Comparison of ENCODE assay signal across 8 mouse cellular contexts in genomic region chr9:106464751-106465541, GRCm38 (mm10). TPM values are rescaled to one million over a fixed set of nuclear protein-coding genes. Genes with fewer than 3 reads are reported as not detected.
DNase-seq lines count a peak whose midpoint lies in the region; ATAC-seq and TF ChIP-seq lines count a peak whose summit lies in the region.

No protein-coding gene starts in this region.

- 0 out of 2 replicates have a peak, but pooled peaks cover under 1% of the 10 kb centered on the region for H3K79me2 ChIP-seq in heart, adult 2 months (replicated peaks; ENCODE audit: control insufficient read depth, insufficient read depth, low read length)

- H3K4me2 ChIP-seq in forebrain, embryonic 13.5 days: peak overlapping the region; percentile 95
- peak overlapping the region; percentile 91 for H3K4me2 ChIP-seq in hindbrain, embryonic 15.5 days
- peak overlapping the region; percentile 79 for H3K4me2 ChIP-seq in midbrain, embryonic 11.5 days
- H3K4me2 ChIP-seq in stomach, embryonic 14.5 days (replicated peaks; ENCODE audit: low read depth, low read length): peak overlapping the region; percentile 98

- no peaks in the 10 kb centered on the region for H3K27me3 ChIP-seq in heart, adult 2 months (ENCODE audit: control insufficient read depth, insufficient read depth, low read length)
- H3K27me3 ChIP-seq in forebrain, embryonic 13.5 days: no peaks in the 10 kb centered on the region; the same call in 1 of the 2 replicates
- H3K27me3 ChIP-seq in hindbrain, embryonic 15.5 days: no peaks in the 10 kb centered on the region
- peaks cover 7% of the 10 kb centered on the region for H3K27me3 ChIP-seq in midbrain, embryonic 11.5 days (ENCODE audit: control insufficient read depth, insufficient read depth, low read length)
- H3K27me3 ChIP-seq in stomach, embryonic 14.5 days (ENCODE audit: control insufficient read depth, insufficient read depth, low read length): no peaks in the 10 kb centered on the region

- intact Hi-C loops in heart, adult 2 months (cut with DNase I): no loop called here
- intact Hi-C loops in heart, postnatal 25 days (cut with DNase I): no loop called here
- intact Hi-C loops in left cerebral cortex, postnatal 36 days (cut with DNase I): no loop called here

- WGBS in heart, adult 2 months: 4% methylated on average over 99 of the region's 99 CpGs
- 2% methylated on average over 99 of the region's 99 CpGs for WGBS in forebrain, embryonic 13.5 days
- 2% methylated on average over 86 of the region's 99 CpGs for WGBS in hindbrain, embryonic 15.5 days
- WGBS in midbrain, embryonic 11.5 days: 1% methylated on average over 98 of the region's 99 CpGs
- 2% methylated on average over 92 of the region's 99 CpGs for WGBS in stomach, embryonic 14.5 days

- peak overlapping the region; percentile 49 for H3K27ac ChIP-seq in heart, adult 2 months
- peak overlapping the region; percentile 70 for H3K27ac ChIP-seq in forebrain, embryonic 13.5 days
- peak overlapping the region; percentile 90 for H3K27ac ChIP-seq in hindbrain, embryonic 15.5 days (replicated peaks)
- peak overlapping the region; percentile 59 for H3K27ac ChIP-seq in midbrain, embryonic 11.5 days (ENCODE audit: low read depth, low read length)
- H3K27ac ChIP-seq in stomach, embryonic 14.5 days (ENCODE audit: low read length): no peak overlapping the region

- TF ChIP-seq POLR2A in heart, adult 2 months (IDR thresholded peaks at IDR 0.05; ENCODE audit: insufficient read depth, low read depth, low read length): no peak

- no peak for TF ChIP-seq CTCF in heart, adult 2 months (IDR thresholded peaks at IDR 0.05)

- peak; percentile 63 for ATAC-seq in cerebellum, adult (ENCODE audit: insufficient number of reproducible peaks, low FRiP score, low TSS enrichment)
- ATAC-seq in forebrain, embryonic 13.5 days: peak; percentile 81
- ATAC-seq in hindbrain, embryonic 15.5 days (ENCODE audit: low FRiP score, low read depth): peak; percentile 78
- peak; percentile 86 for ATAC-seq in midbrain, embryonic 11.5 days (ENCODE audit: low FRiP score)
- peak; percentile 65; the same call in 1 of the 2 replicates for ATAC-seq in stomach, embryonic 14.5 days (ENCODE audit: insufficient number of reproducible peaks, insufficient read depth, low FRiP score, low read depth)

- H3K9me3 ChIP-seq in forebrain, embryonic 13.5 days (replicated peaks): no peaks in the 10 kb centered on the region
- H3K9me3 ChIP-seq in hindbrain, embryonic 15.5 days: no peaks in the 10 kb centered on the region
- H3K9me3 ChIP-seq in midbrain, embryonic 11.5 days (ENCODE audit: control insufficient read depth, low read length): no peaks in the 10 kb centered on the region
- H3K9me3 ChIP-seq in stomach, embryonic 14.5 days (ENCODE audit: control insufficient read depth, low read depth, low read length): no peaks in the 10 kb centered on the region

- H3K4me1 ChIP-seq in heart, adult 2 months (ENCODE audit: control insufficient read depth, insufficient read depth, low read length): no peaks in the 10 kb centered on the region
- H3K4me1 ChIP-seq in forebrain, embryonic 13.5 days: peaks cover 36% of the 10 kb centered on the region
- H3K4me1 ChIP-seq in hindbrain, embryonic 15.5 days (replicated peaks): peaks cover 23% of the 10 kb centered on the region
- peaks cover 13% of the 10 kb centered on the region for H3K4me1 ChIP-seq in midbrain, embryonic 11.5 days (ENCODE audit: control insufficient read depth, insufficient read depth, low read length)
- peaks cover 5% of the 10 kb centered on the region; the same call in 1 of the 2 replicates for H3K4me1 ChIP-seq in stomach, embryonic 14.5 days (ENCODE audit: control insufficient read depth, insufficient read depth, low read length)

- peak overlapping the region; percentile 70 for H3K9ac ChIP-seq in heart, adult 2 months (ENCODE audit: low read depth, low read length)
- peak overlapping the region; percentile 79 for H3K9ac ChIP-seq in forebrain, embryonic 13.5 days
- H3K9ac ChIP-seq in hindbrain, embryonic 15.5 days: peak overlapping the region; percentile 73
- H3K9ac ChIP-seq in midbrain, embryonic 11.5 days (ENCODE audit: low read length): peak overlapping the region; percentile 70
- peak overlapping the region; percentile 55 for H3K9ac ChIP-seq in stomach, embryonic 14.5 days (replicated peaks; ENCODE audit: low read depth, low read length)

- DNase-seq in heart, adult 2 months: peak; percentile 75 to 78
- DNase-seq in heart, postnatal 25 days (ENCODE audit: low spot score): no peak
- DNase-seq in left cerebral cortex, postnatal 36 days (ENCODE audit: low spot score in 2 of 2): peak; percentile 79 to 83
- peak; percentile 96 for DNase-seq in midbrain, embryonic 11.5 days (ENCODE audit: low spot score, missing footprints)

- H3K36me3 ChIP-seq in heart, adult 2 months (ENCODE audit: control insufficient read depth, insufficient read depth, low read length): no peaks in the 10 kb centered on the region
- H3K36me3 ChIP-seq in forebrain, embryonic 13.5 days (ENCODE audit: poor library complexity, severe bottlenecking): peaks cover 46% of the 10 kb centered on the region
- peaks cover 28% of the 10 kb centered on the region for H3K36me3 ChIP-seq in hindbrain, embryonic 15.5 days
- peaks cover 21% of the 10 kb centered on the region for H3K36me3 ChIP-seq in midbrain, embryonic 11.5 days (ENCODE audit: control insufficient read depth, insufficient read depth, low read length)
- peaks cover 20% of the 10 kb centered on the region for H3K36me3 ChIP-seq in stomach, embryonic 14.5 days (ENCODE audit: control insufficient read depth, insufficient read depth, low read length)

- H3K4me3 ChIP-seq in heart, adult 2 months: peak overlapping the region; percentile 61
- H3K4me3 ChIP-seq in forebrain, embryonic 13.5 days: peak overlapping the region; percentile 50
- H3K4me3 ChIP-seq in hindbrain, embryonic 15.5 days: peak overlapping the region; percentile 49
- H3K4me3 ChIP-seq in midbrain, embryonic 11.5 days (ENCODE audit: low read depth, low read length): peak overlapping the region; percentile 38
- peak overlapping the region; percentile 53 for H3K4me3 ChIP-seq in stomach, embryonic 14.5 days (ENCODE audit: low read depth, low read length)

- no peak for TF ChIP-seq EP300 in heart, adult 2 months (IDR thresholded peaks at IDR 0.05; ENCODE audit: insufficient read depth, low read depth, low read length)

RNA-seq across cellular contexts. Expression of gene Gpr62, which starts 0.8 kb away (rescaled TPM):
- total RNA-seq in heart, adult 2 months (2021): not detected
- 0.12 TPM in 1 of 2 replicates, not detected in the other for polyA plus RNA-seq in heart, adult 2 months (2012; rRNA removed)
- total RNA-seq in heart, postnatal 25 days (2021): not detected
- polyA plus RNA-seq in forebrain, embryonic 13.5 days (2015; fragmentation: Nextera tagmentation; extraction: Ambion mirVana): 0.37 and 0.45 TPM in 2 replicates
- polyA plus RNA-seq in hindbrain, embryonic 15.5 days (2015; fragmentation: Nextera tagmentation; extraction: Ambion mirVana): 1.4 TPM in 2 replicates
- total RNA-seq in left cerebral cortex, postnatal 36 days (2021): 10 to 100 TPM in 1 of 2 experiments, 1 to 10 TPM in 1; 7.8 to 13.7 TPM
- 0.12 and 0.23 TPM in 2 replicates for polyA plus RNA-seq in midbrain, embryonic 11.5 days (2014; fragmentation: Nextera tagmentation; extraction: Ambion mirVana)
- polyA plus RNA-seq in stomach, embryonic 14.5 days (2014; fragmentation: Nextera tagmentation; extraction: Ambion mirVana): 0.50 and 0.68 TPM in 2 replicates

RNA-seq across cellular contexts. Expression of gene Rrp9, which starts 10.8 kb away (rescaled TPM):
- 10 to 100 TPM; 18.9 to 23.4 TPM for total RNA-seq in heart, adult 2 months (2021)
- 21.0 and 22.3 TPM in 2 replicates for polyA plus RNA-seq in heart, adult 2 months (2012; rRNA removed)
- total RNA-seq in heart, postnatal 25 days (2021): 10 to 100 TPM; 19.7 to 23.5 TPM
- polyA plus RNA-seq in forebrain, embryonic 13.5 days (2015; fragmentation: Nextera tagmentation; extraction: Ambion mirVana): 52.8 and 58.5 TPM in 2 replicates
- 45.7 and 45.9 TPM in 2 replicates for polyA plus RNA-seq in hindbrain, embryonic 15.5 days (2015; fragmentation: Nextera tagmentation; extraction: Ambion mirVana)
- 10 to 100 TPM; 28.4 to 31.2 TPM for total RNA-seq in left cerebral cortex, postnatal 36 days (2021)
- 38.2 and 44.4 TPM in 2 replicates for polyA plus RNA-seq in midbrain, embryonic 11.5 days (2014; fragmentation: Nextera tagmentation; extraction: Ambion mirVana)
- 37.4 and 37.8 TPM in 2 replicates for polyA plus RNA-seq in stomach, embryonic 14.5 days (2014; fragmentation: Nextera tagmentation; extraction: Ambion mirVana)

RNA-seq across cellular contexts. Expression of gene Parp3, which starts 11.8 kb away (rescaled TPM):
- total RNA-seq in heart, adult 2 months (2021): 10 to 100 TPM; 29.4 to 31.2 TPM
- 35.1 and 46.7 TPM in 2 replicates for polyA plus RNA-seq in heart, adult 2 months (2012; rRNA removed)
- 10 to 100 TPM; 30.1 to 33.5 TPM for total RNA-seq in heart, postnatal 25 days (2021)
- 0.23 and 0.70 TPM in 2 replicates for polyA plus RNA-seq in forebrain, embryonic 13.5 days (2015; fragmentation: Nextera tagmentation; extraction: Ambion mirVana)
- 0.77 and 0.89 TPM in 2 replicates for polyA plus RNA-seq in hindbrain, embryonic 15.5 days (2015; fragmentation: Nextera tagmentation; extraction: Ambion mirVana)
- 1 to 10 TPM; 4.0 to 5.2 TPM for total RNA-seq in left cerebral cortex, postnatal 36 days (2021)
- 1.1 and 1.2 TPM in 2 replicates for polyA plus RNA-seq in midbrain, embryonic 11.5 days (2014; fragmentation: Nextera tagmentation; extraction: Ambion mirVana)
- 2.4 and 3.1 TPM in 2 replicates for polyA plus RNA-seq in stomach, embryonic 14.5 days (2014; fragmentation: Nextera tagmentation; extraction: Ambion mirVana)

RNA-seq across cellular contexts. Expression of gene Pcbp4, which starts 11.9 kb away (rescaled TPM):
- 10 to 100 TPM; 70.0 to 74.6 TPM for total RNA-seq in heart, adult 2 months (2021)
- polyA plus RNA-seq in heart, adult 2 months (2012; rRNA removed): 92.8 and 95.8 TPM in 2 replicates
- total RNA-seq in heart, postnatal 25 days (2021): 10 to 100 TPM; 70.7 to 81.8 TPM
- polyA plus RNA-seq in forebrain, embryonic 13.5 days (2015; fragmentation: Nextera tagmentation; extraction: Ambion mirVana): 243 and 274 TPM in 2 replicates
- 246 and 264 TPM in 2 replicates for polyA plus RNA-seq in hindbrain, embryonic 15.5 days (2015; fragmentation: Nextera tagmentation; extraction: Ambion mirVana)
- 100 to 1,000 TPM; 181 to 197 TPM for total RNA-seq in left cerebral cortex, postnatal 36 days (2021)
- 219 and 256 TPM in 2 replicates for polyA plus RNA-seq in midbrain, embryonic 11.5 days (2014; fragmentation: Nextera tagmentation; extraction: Ambion mirVana)
- polyA plus RNA-seq in stomach, embryonic 14.5 days (2014; fragmentation: Nextera tagmentation; extraction: Ambion mirVana): 60.9 and 61.2 TPM in 2 replicates

RNA-seq across cellular contexts. Expression of gene Abhd14a, which starts 17.5 kb away (rescaled TPM):
- total RNA-seq in heart, adult 2 months (2021): 10 to 100 TPM; 18.7 to 21.8 TPM
- polyA plus RNA-seq in heart, adult 2 months (2012; rRNA removed): 33.2 and 43.0 TPM in 2 replicates
- 10 to 100 TPM; 20.2 to 21.3 TPM for total RNA-seq in heart, postnatal 25 days (2021)
- 40.5 and 50.9 TPM in 2 replicates for polyA plus RNA-seq in forebrain, embryonic 13.5 days (2015; fragmentation: Nextera tagmentation; extraction: Ambion mirVana)
- polyA plus RNA-seq in hindbrain, embryonic 15.5 days (2015; fragmentation: Nextera tagmentation; extraction: Ambion mirVana): 77.0 and 80.7 TPM in 2 replicates
- 10 to 100 TPM; 36.8 to 38.3 TPM for total RNA-seq in left cerebral cortex, postnatal 36 days (2021)
- 30.8 and 34.5 TPM in 2 replicates for polyA plus RNA-seq in midbrain, embryonic 11.5 days (2014; fragmentation: Nextera tagmentation; extraction: Ambion mirVana)
- 52.3 and 57.1 TPM in 2 replicates for polyA plus RNA-seq in stomach, embryonic 14.5 days (2014; fragmentation: Nextera tagmentation; extraction: Ambion mirVana)
